Mouse (Mus musculus) myocyte (in vitro differentiated cells): ENCODE data around the gene Irf2. TPM values are rescaled to one million over a fixed set of nuclear protein-coding genes. Genes with fewer than 3 reads are reported as not detected.

Experiments
- H3K27me3 ChIP-seq: one replicate; pipeline ENCODE4 v1.6.1; 2011; ENCODE audit not compliant: control insufficient read depth, insufficient read depth, insufficient read length
- H3K36me3 ChIP-seq: one replicate; pipeline ENCODE4 v1.6.1; 2011; ENCODE audit not compliant: control insufficient read depth, insufficient read depth
- H3K4me2 ChIP-seq: one replicate; pipeline ENCODE4 v1.6.1; 2011; ENCODE audit warnings: low read depth, control low read depth
- H3K4me3 ChIP-seq: one replicate; pipeline ENCODE4 v1.5.1; 2011; ENCODE audit warnings: mild to moderate bottlenecking, control low read depth, moderate library complexity
- H3K79me2 ChIP-seq: one replicate; pipeline ENCODE4 v1.6.1; 2011; ENCODE audit not compliant: control insufficient read depth, insufficient read depth
- H3ac ChIP-seq: one replicate; pipeline ENCODE4 v1.6.1; 2011; ENCODE audit not compliant: control insufficient read depth, insufficient read length
- CEBPB ChIP-seq: IDR thresholded peaks from 2 replicates; pipeline ENCODE4 v1.6.1; 2011; ENCODE audit warnings: mild to moderate bottlenecking, moderate library complexity; ENCODE audit not compliant: poor library complexity, insufficient read depth, severe bottlenecking
- E2F4 ChIP-seq: IDR thresholded peaks from one replicate; pipeline ENCODE4 v1.6.1; 2011; ENCODE audit warnings: mild to moderate bottlenecking, control low read depth, moderate library complexity; ENCODE audit not compliant: insufficient read depth
- MAX ChIP-seq: IDR thresholded peaks from one replicate; pipeline ENCODE4 v1.6.1; 2011; ENCODE audit warnings: low read depth, mild to moderate bottlenecking, control low read depth
- MYOD1 ChIP-seq, 3 experiments: IDR thresholded peaks; one replicate each; pipeline ENCODE4 v1.6.1; 2011; ENCODE audit warnings: control low read depth in 2 of 3, low read depth in 2 of 3, mild to moderate bottlenecking in 2 of 3, moderate library complexity in 1 of 3; ENCODE audit not compliant: insufficient read length in 2 of 3, control insufficient read depth in 1 of 3
- MYOG ChIP-seq, 3 experiments: IDR thresholded peaks; one replicate each; pipeline ENCODE4 v1.6.1; 2011; ENCODE audit warnings: control low read depth in 2 of 3, low read depth in 2 of 3, mild to moderate bottlenecking in 2 of 3; ENCODE audit not compliant: insufficient read length in 2 of 3, control insufficient read depth in 1 of 3, insufficient read depth in 1 of 3
- POLR2A ChIP-seq: IDR thresholded peaks from one replicate; pipeline ENCODE4 v1.6.1; 2011; ENCODE audit warnings: low read depth, mild to moderate bottlenecking, control low read depth, moderate library complexity; ENCODE audit not compliant: insufficient read length
- POLR2AphosphoS2 ChIP-seq: IDR thresholded peaks from one replicate; pipeline ENCODE4 v1.6.1; 2011; ENCODE audit warnings: low read depth, control low read depth; ENCODE audit not compliant: insufficient read length
- REST ChIP-seq: IDR thresholded peaks from one replicate; pipeline ENCODE4 v1.6.1; 2011; ENCODE audit warnings: mild to moderate bottlenecking, control low read depth, moderate library complexity; ENCODE audit not compliant: insufficient read depth, insufficient read length
- SRF ChIP-seq: IDR thresholded peaks from one replicate; pipeline ENCODE4 v1.6.1; 2011; ENCODE audit warnings: low read depth; ENCODE audit not compliant: control insufficient read depth, insufficient read length
- TCF12 ChIP-seq: IDR thresholded peaks from one replicate; pipeline ENCODE4 v1.6.1; 2011; ENCODE audit warnings: mild to moderate bottlenecking, control low read depth; ENCODE audit not compliant: poor library complexity, insufficient read depth, severe bottlenecking
- TCF3 ChIP-seq: IDR thresholded peaks from one replicate; pipeline ENCODE4 v1.6.1; 2011; ENCODE audit warnings: low read depth, control low read depth; ENCODE audit not compliant: insufficient read length
- USF1 ChIP-seq: IDR thresholded peaks from one replicate; pipeline ENCODE4 v1.6.1; 2011; ENCODE audit warnings: low read depth, mild to moderate bottlenecking, control low read depth, moderate library complexity
- polyA plus RNA-seq: library from polyadenylated mRNA; unstranded; fragments of >200 nt; fragmentation: generic; extraction: Trizol; gene quantifications from one replicate; pipeline ENCODE4 v1.2.1, GENCODE M21; 2012; ENCODE audit warnings: missing spikeins

The Irf2 gene
- polyA plus RNA-seq, 1 experiment, result 8.8 TPM

GRCm38 (mm10) chr8:46732381-46732915 lies 7.1 kb upstream of the Irf2 start:
- H3K79me2 ChIP-seq, result no peaks in the 10 kb centered on the region
- TF ChIP-seq POLR2A, result no peak
- TF ChIP-seq TCF12, result no peak
- TF ChIP-seq MYOD1 (IDR thresholded peaks at IDR 0.05; ENCODE audit: control insufficient read depth in 1 of 3, insufficient read length in 2 of 3, low read depth in 2 of 3), result no peak
- TF ChIP-seq E2F4, result no peak
- TF ChIP-seq CEBPB, result no peak
- no peak for TF ChIP-seq SRF
- no peak for TF ChIP-seq POLR2AphosphoS2
- no peak for TF ChIP-seq REST
- TF ChIP-seq TCF3, result no peak
- TF ChIP-seq MAX, result no peak
- TF ChIP-seq MYOG (IDR thresholded peaks at IDR 0.05; ENCODE audit: control insufficient read depth in 1 of 3, insufficient read depth in 1 of 3, insufficient read length in 2 of 3, low read depth in 2 of 3), result no peak
- TF ChIP-seq USF1, result no peak
- H3K4me2 ChIP-seq, result no peak overlapping the region
- H3ac ChIP-seq, result no peak overlapping the region
- no peak overlapping the region for H3K4me3 ChIP-seq
- H3K27me3 ChIP-seq, result no peaks in the 10 kb centered on the region
- H3K36me3 ChIP-seq, result no peaks in the 10 kb centered on the region

GRCm38 (mm10) chr8:46733603-46734002 lies 5.9 kb upstream of the Irf2 start:
- no peak for TF ChIP-seq SRF
- no peaks in the 10 kb centered on the region for H3K36me3 ChIP-seq
- no peaks in the 10 kb centered on the region for H3K79me2 ChIP-seq
- no peaks in the 10 kb centered on the region for H3K27me3 ChIP-seq
- no peak overlapping the region for H3K4me2 ChIP-seq
- H3ac ChIP-seq, result no peak overlapping the region
- H3K4me3 ChIP-seq, result no peak overlapping the region

GRCm38 (mm10) chr8:46735505-46735904 lies 4.0 kb upstream of the Irf2 start:
- no peak for TF ChIP-seq CEBPB
- TF ChIP-seq REST, result no peak
- TF ChIP-seq POLR2A, result no peak
- no peak for TF ChIP-seq POLR2AphosphoS2
- no peak for TF ChIP-seq TCF3
- TF ChIP-seq SRF, result no peak
- TF ChIP-seq MAX, result no peak
- TF ChIP-seq MYOG (IDR thresholded peaks at IDR 0.05; ENCODE audit: control insufficient read depth in 1 of 3, insufficient read depth in 1 of 3, insufficient read length in 2 of 3, low read depth in 2 of 3), result no peak
- TF ChIP-seq E2F4, result no peak
- TF ChIP-seq MYOD1 (IDR thresholded peaks at IDR 0.05; ENCODE audit: control insufficient read depth in 1 of 3, insufficient read length in 2 of 3, low read depth in 2 of 3), result no peak
- TF ChIP-seq TCF12, result no peak
- H3ac ChIP-seq, result no peak overlapping the region
- no peaks in the 10 kb centered on the region for H3K27me3 ChIP-seq
- H3K79me2 ChIP-seq, result peaks cover 6% of the 10 kb centered on the region
- H3K4me3 ChIP-seq, result no peak overlapping the region
- H3K4me2 ChIP-seq, result no peak overlapping the region
- H3K36me3 ChIP-seq, result no peaks in the 10 kb centered on the region

GRCm38 (mm10) chr8:46736260-46736659 lies 3.3 kb upstream of the Irf2 start:
- no peak overlapping the region for H3K4me3 ChIP-seq
- no peak overlapping the region for H3ac ChIP-seq
- H3K36me3 ChIP-seq, result no peaks in the 10 kb centered on the region
- TF ChIP-seq POLR2AphosphoS2 (no peak), MYOD1 (IDR thresholded peaks at IDR 0.05; ENCODE audit: control insufficient read depth in 1 of 3, insufficient read length in 2 of 3, low read depth in 2 of 3) (no peak), USF1 (no peak), TCF12 (no peak), SRF (no peak), POLR2A (no peak), E2F4 (no peak), CEBPB (no peak), MAX (no peak), TCF3 (no peak), MYOG (IDR thresholded peaks at IDR 0.05; ENCODE audit: control insufficient read depth in 1 of 3, insufficient read depth in 1 of 3, insufficient read length in 2 of 3, low read depth in 2 of 3) (no peak), REST (no peak)
- H3K27me3 ChIP-seq, result no peaks in the 10 kb centered on the region
- H3K79me2 ChIP-seq, result peaks cover 9% of the 10 kb centered on the region
- H3K4me2 ChIP-seq, result no peak overlapping the region

GRCm38 (mm10) chr8:46737421-46737820 lies 2.1 kb upstream of the Irf2 start:
- TF ChIP-seq SRF (no peak), MAX (no peak), TCF12 (no peak), USF1 (no peak), POLR2A (no peak), REST (no peak), MYOG (IDR thresholded peaks at IDR 0.05; ENCODE audit: control insufficient read depth in 1 of 3, insufficient read depth in 1 of 3, insufficient read length in 2 of 3, low read depth in 2 of 3) (no peak), MYOD1 (IDR thresholded peaks at IDR 0.05; ENCODE audit: control insufficient read depth in 1 of 3, insufficient read length in 2 of 3, low read depth in 2 of 3) (no peak), CEBPB (no peak), POLR2AphosphoS2 (no peak), E2F4 (no peak), TCF3 (no peak)
- no peak overlapping the region for H3ac ChIP-seq
- no peaks in the 10 kb centered on the region for H3K27me3 ChIP-seq
- no peaks in the 10 kb centered on the region for H3K36me3 ChIP-seq
- H3K4me3 ChIP-seq, result no peak overlapping the region
- no peak overlapping the region for H3K4me2 ChIP-seq
- H3K79me2 ChIP-seq, result peaks cover 21% of the 10 kb centered on the region
